Mouse (Mus musculus) E14TG2a.4 (cell line): Measurements from ENCODE around the gene Aste1.

Experiments used
- CTCF ChIP-seq: conservative IDR thresholded peaks from 2 replicates; pipeline ENCODE4 v1.5.1; 2014; ENCODE audit warnings: low read length
- NANOG ChIP-seq: IDR thresholded peaks from 2 replicates; pipeline ENCODE4 v1.6.1; 2014; ENCODE audit warnings: borderline replicate concordance, low read length, mixed read lengths
- POU5F1 ChIP-seq: IDR thresholded peaks from 2 replicates; pipeline ENCODE4 v1.6.1; 2014; ENCODE audit warnings: low read length, borderline replicate concordance

DNA sequence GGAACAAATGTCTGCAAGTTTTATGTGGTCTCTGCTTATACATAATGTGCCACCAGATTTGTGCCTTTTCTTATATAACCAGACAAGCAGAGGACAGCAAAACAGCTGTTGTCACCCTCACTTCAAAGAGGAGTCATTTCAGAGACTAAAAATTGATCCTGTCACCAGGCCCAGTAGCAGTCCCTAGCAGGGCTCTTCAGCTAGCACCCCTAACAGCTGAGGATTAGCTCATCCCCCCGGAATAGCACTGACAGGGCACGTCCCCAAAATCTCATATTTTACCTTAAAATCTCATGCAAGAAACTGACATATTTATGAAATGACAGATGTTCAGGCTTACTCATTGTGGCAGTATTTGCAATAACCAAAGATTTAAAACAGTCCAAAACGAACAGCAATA is 17.6 kb upstream of the Aste1 start:
- TF ChIP-seq CTCF (no peak), POU5F1 (no peak), NANOG (no peak)
